Mouse (Mus musculus) megakaryocyte, embryonic 14.5 days (primary cell): Measurements from ENCODE around the gene Anxa2. TPM values are rescaled to one million over a fixed set of nuclear protein-coding genes. Genes with fewer than 3 reads are reported as not detected.

Source experiments
- H3K27me3 ChIP-seq: replicated peaks from 2 replicates; pipeline ENCODE3; 2012; ENCODE audit warnings: inconsistent platforms
- H3K36me3 ChIP-seq: replicated peaks from 2 replicates; pipeline ENCODE3; 2012; ENCODE audit warnings: low read length, inconsistent platforms, mixed read lengths
- H3K4me1 ChIP-seq: 2 replicates; pipeline ENCODE4 v1.6.1; 2012; ENCODE audit warnings: inconsistent platforms
- H3K4me3 ChIP-seq: replicated peaks from 2 replicates; pipeline ENCODE3; 2012; ENCODE audit warnings: moderate library complexity, mild to moderate bottlenecking, inconsistent platforms
- H3K9me3 ChIP-seq: 2 replicates; pipeline ENCODE4 v1.6.1; 2012; ENCODE audit warnings: inconsistent platforms
- FLI1 ChIP-seq: IDR thresholded peaks from 2 replicates; pipeline ENCODE4 v1.6.1; 2012; ENCODE audit warnings: low read length, inconsistent platforms, mixed read lengths
- GATA1 ChIP-seq: IDR thresholded peaks from 3 replicates; pipeline ENCODE4 v1.6.1; 2012; ENCODE audit warnings: mixed read lengths, low read length, inconsistent platforms, borderline replicate concordance
- polyA plus RNA-seq: library from polyadenylated mRNA; stranded (reverse); fragments of >175 nt; gene quantifications from 2 replicates; pipeline ENCODE4 v1.2.3, GENCODE M21; 2012; ENCODE audit warnings: low replicate concordance; ENCODE audit not compliant: insufficient read depth

Anxa2 gene
- polyA plus RNA-seq, 1 experiment = 6.0 TPM

GRCm38 (mm10) chr9:69502504-69502903 lies 49.1 kb downstream of the Anxa2 start:
- TF ChIP-seq FLI1 (no peak), GATA1 (no peak)
- no peaks in the 10 kb centered on the region for H3K36me3 ChIP-seq
- H3K4me1 ChIP-seq = no peaks in the 10 kb centered on the region

GRCm38 (mm10) chr9:69505611-69506010 lies 52.2 kb downstream of the Anxa2 start:
- peaks cover 10% of the 10 kb centered on the region for H3K9me3 ChIP-seq
- H3K27me3 ChIP-seq = peaks cover 20% of the 10 kb centered on the region
- H3K4me1 ChIP-seq = no peaks in the 10 kb centered on the region
- no peaks in the 10 kb centered on the region for H3K36me3 ChIP-seq
- no peak for TF ChIP-seq GATA1
- TF ChIP-seq FLI1 = no peak
- H3K4me3 ChIP-seq = no peak overlapping the region

More at GRCm38 (mm10) chr9:69502504-69502903, 49.1 kb downstream of the Anxa2 start:
- Histone ChIP-seq H3K9me3 (no peaks in the 10 kb centered on the region), H3K27me3 (peaks cover 12% of the 10 kb centered on the region), H3K4me3 (no peak overlapping the region)

- H3K27me3 ChIP-seq = peaks cover 22% of the 10 kb centered on the region
- H3K4me3 ChIP-seq = no peak overlapping the region
- H3K9me3 ChIP-seq = peaks cover 10% of the 10 kb centered on the region
- no peaks in the 10 kb centered on the region for H3K36me3 ChIP-seq
- H3K4me1 ChIP-seq = no peaks in the 10 kb centered on the region
- no peak for TF ChIP-seq GATA1
- no peak for TF ChIP-seq FLI1
Measured at GRCm38 (mm10) chr9:69507206-69507605, 53.8 kb downstream of the Anxa2 start.

- Histone ChIP-seq H3K4me3 (no peak overlapping the region), H3K36me3 (no peaks in the 10 kb centered on the region), H3K4me1 (no peaks in the 10 kb centered on the region), H3K27me3 (peaks cover 22% of the 10 kb centered on the region), H3K9me3 (peaks cover 10% of the 10 kb centered on the region)
- TF ChIP-seq FLI1 (no peak), GATA1 (no peak)
Measured at GRCm38 (mm10) chr9:69508016-69508415, 54.6 kb downstream of the Anxa2 start.

- Histone ChIP-seq H3K9me3 (peaks cover 10% of the 10 kb centered on the region), H3K27me3 (peaks cover 20% of the 10 kb centered on the region), H3K36me3 (no peaks in the 10 kb centered on the region), H3K4me1 (no peaks in the 10 kb centered on the region), H3K4me3 (no peak overlapping the region)
- TF ChIP-seq GATA1 (no peak), FLI1 (no peak)
Measured at GRCm38 (mm10) chr9:69511881-69512590, 58.6 kb downstream of the Anxa2 start.

GRCm38 (mm10) chr9:69512726-69513125 lies 59.3 kb downstream of the Anxa2 start:
- H3K27me3 ChIP-seq = peaks cover 17% of the 10 kb centered on the region
- H3K36me3 ChIP-seq = no peaks in the 10 kb centered on the region
- no peak overlapping the region for H3K4me3 ChIP-seq
- H3K4me1 ChIP-seq = no peaks in the 10 kb centered on the region
- H3K9me3 ChIP-seq = peaks cover 10% of the 10 kb centered on the region
- TF ChIP-seq GATA1 = no peak
- TF ChIP-seq FLI1 = no peak

GRCm38 (mm10) chr9:69514206-69514605 lies 60.8 kb downstream of the Anxa2 start:
- Histone ChIP-seq H3K9me3 (peaks cover 8% of the 10 kb centered on the region), H3K4me3 (no peak overlapping the region), H3K36me3 (no peaks in the 10 kb centered on the region), H3K27me3 (peaks cover 12% of the 10 kb centered on the region), H3K4me1 (no peaks in the 10 kb centered on the region)
- no peak for TF ChIP-seq GATA1
- TF ChIP-seq FLI1 = no peak

GRCm38 (mm10) chr9:69515416-69515815 lies 62.0 kb downstream of the Anxa2 start:
- Histone ChIP-seq H3K27me3 (peaks cover 12% of the 10 kb centered on the region), H3K4me1 (no peaks in the 10 kb centered on the region), H3K9me3 (no peaks in the 10 kb centered on the region), H3K36me3 (no peaks in the 10 kb centered on the region), H3K4me3 (no peak overlapping the region)
- TF ChIP-seq GATA1 (no peak), FLI1 (no peak)

GRCm38 (mm10) chr9:69517387-69518035 lies 64.1 kb downstream of the Anxa2 start:
- no peak for TF ChIP-seq GATA1
- no peak for TF ChIP-seq FLI1
- Histone ChIP-seq H3K27me3 (peaks cover 16% of the 10 kb centered on the region), H3K4me1 (no peaks in the 10 kb centered on the region), H3K4me3 (no peak overlapping the region), H3K9me3 (no peaks in the 10 kb centered on the region), H3K36me3 (no peaks in the 10 kb centered on the region)

Other genes with a start within 250 kb of the Anxa2 start
- gene Ice2, start 55.7 kb upstream of the Anxa2 start, polyA plus RNA-seq = 0.39 TPM in 1 of 2 replicates, not detected in the other